ENCODE assay signal across 19 mouse cellular contexts in genomic region chr2:29448476-29449002, GRCm38 (mm10).
DNase-seq lines count a peak whose midpoint lies in the region; ATAC-seq and TF ChIP-seq lines count a peak whose summit lies in the region.
"Had no signal": no experiment of that assay in that cellular context is flagged by ENCODE, and none has a peak within 500 bp of the region (broad histone marks: within the 10 kb centered on the region; RNA-seq: fewer than 3 reads in every experiment).

No protein-coding gene starts in this region.

- no peak for ATAC-seq in kidney, postnatal 0 days (replicated peaks; ENCODE audit: low FRiP score, low read depth)
- peak; percentile 49 for ATAC-seq in forebrain, embryonic 14.5 days
- ATAC-seq in hindbrain, postnatal 0 days = peak; percentile 63; the same call in 1 of the 2 replicates
- ATAC-seq: intestine, embryonic 16.5 days; liver, embryonic 12.5 days had no signal

- peak; percentile 44 for DNase-seq in kidney, postnatal 0 days (ENCODE audit: low spot score)
- no peak for DNase-seq in kidney, adult 8-10 months
- peak; percentile 61 for DNase-seq in brain, adult 2 months (ENCODE audit: low read depth, low spot score)
- peak; percentile 56 for DNase-seq in forebrain, embryonic 14.5 days (ENCODE audit: low spot score)
- DNase-seq in hindbrain, postnatal 0 days (ENCODE audit: low spot score) = peak; percentile 37
- no peak for DNase-seq in right cerebral cortex, postnatal 10 days (ENCODE audit: low spot score in 2 of 2)
- no peak for DNase-seq in heart, adult 9 months (ENCODE audit: low spot score in 2 of 2)
- no peak for DNase-seq in kidney, adult 9 months
- DNase-seq: adrenal gland, postnatal 36 days; B cell, adult 2 months; cerebellum, adult 2 months; gastrocnemius, postnatal 14 days; heart, adult 2 months; heart, postnatal 4 days; lung, adult 2 months; thymus, postnatal 4 days had no signal

- H3K27ac ChIP-seq in kidney, postnatal 0 days = no peak overlapping the region
- peak overlapping the region; percentile 22; the same call in 1 of the 2 replicates for H3K27ac ChIP-seq in forebrain, embryonic 14.5 days (ENCODE audit: low read depth, low read length)
- H3K27ac ChIP-seq in hindbrain, postnatal 0 days = peak overlapping the region; percentile 52; the same call in 1 of the 2 replicates
- H3K27ac ChIP-seq: heart, adult 2 months; heart, embryonic 15.5 days; liver, embryonic 12.5 days had no signal

- no peak overlapping the region for H3K4me2 ChIP-seq in kidney, postnatal 0 days (ENCODE audit: low read length)
- no peak overlapping the region for H3K4me2 ChIP-seq in forebrain, embryonic 14.5 days (ENCODE audit: low read length)
- no peak overlapping the region for H3K4me2 ChIP-seq in hindbrain, postnatal 0 days (ENCODE audit: low read depth, low read length)
- H3K4me2 ChIP-seq: heart, embryonic 15.5 days; liver, embryonic 12.5 days had no signal

- no peak overlapping the region for H3K9ac ChIP-seq in kidney, postnatal 0 days (ENCODE audit: low read depth, low read length)
- no peak overlapping the region for H3K9ac ChIP-seq in forebrain, embryonic 14.5 days (ENCODE audit: low read length)
- no peak overlapping the region for H3K9ac ChIP-seq in hindbrain, postnatal 0 days (replicated peaks; ENCODE audit: low read length)
- H3K9ac ChIP-seq: heart, embryonic 15.5 days; liver, embryonic 12.5 days had no signal

- H3K36me3 ChIP-seq in kidney, postnatal 0 days (ENCODE audit: insufficient read depth, low read length) = no peaks in the 10 kb centered on the region
- no peaks in the 10 kb centered on the region for H3K36me3 ChIP-seq in forebrain, embryonic 14.5 days (ENCODE audit: control insufficient read depth, insufficient read depth, low read length)
- H3K36me3 ChIP-seq in hindbrain, postnatal 0 days (ENCODE audit: insufficient read depth, low read length) = no peaks in the 10 kb centered on the region
- H3K36me3 ChIP-seq: heart, embryonic 15.5 days; liver, embryonic 12.5 days had no signal

- no peak for TF ChIP-seq CTCF in kidney, postnatal 0 days (IDR thresholded peaks at IDR 0.05; ENCODE audit: low read depth)
- TF ChIP-seq CTCF in hindbrain, postnatal 0 days (IDR thresholded peaks at IDR 0.05; ENCODE audit: low read depth) = no peak

- WGBS in kidney, postnatal 0 days = 80% methylated on average over 7 of the region's 7 CpGs
- 32% methylated on average over 7 of the region's 7 CpGs for WGBS in forebrain, embryonic 14.5 days
- 44% methylated on average over 7 of the region's 7 CpGs for WGBS in hindbrain, postnatal 0 days

- no peaks in the 10 kb centered on the region for H3K9me3 ChIP-seq in kidney, postnatal 0 days (replicated peaks; ENCODE audit: low read length)
- no peaks in the 10 kb centered on the region for H3K9me3 ChIP-seq in forebrain, embryonic 14.5 days (replicated peaks; ENCODE audit: control insufficient read depth, low read length)
- no peaks in the 10 kb centered on the region for H3K9me3 ChIP-seq in hindbrain, postnatal 0 days (ENCODE audit: low read length)
- H3K9me3 ChIP-seq: heart, embryonic 15.5 days; liver, embryonic 12.5 days had no signal

- H3K4me1 ChIP-seq in kidney, postnatal 0 days (replicated peaks; ENCODE audit: insufficient read depth, low read length) = no peaks in the 10 kb centered on the region
- peaks cover 38% of the 10 kb centered on the region for H3K4me1 ChIP-seq in forebrain, embryonic 14.5 days (ENCODE audit: control insufficient read depth, insufficient read depth, low read length)
- peaks cover 10% of the 10 kb centered on the region for H3K4me1 ChIP-seq in hindbrain, postnatal 0 days (ENCODE audit: insufficient read depth, low read length)

- H3K4me3 ChIP-seq in kidney, postnatal 0 days (replicated peaks; ENCODE audit: low read depth, low read length) = no peak overlapping the region
- no peak overlapping the region for H3K4me3 ChIP-seq in forebrain, embryonic 14.5 days (ENCODE audit: low read depth, low read length)
- no peak overlapping the region for H3K4me3 ChIP-seq in hindbrain, postnatal 0 days (ENCODE audit: low read length)
- H3K4me3 ChIP-seq: heart, adult 2 months; heart, embryonic 15.5 days; liver, embryonic 12.5 days had no signal

- no peaks in the 10 kb centered on the region for H3K27me3 ChIP-seq in kidney, postnatal 0 days (ENCODE audit: insufficient read depth, low read length)
- H3K27me3 ChIP-seq in forebrain, embryonic 14.5 days (replicated peaks; ENCODE audit: control insufficient read depth, insufficient read depth, low read length) = no peaks in the 10 kb centered on the region
- no peaks in the 10 kb centered on the region for H3K27me3 ChIP-seq in hindbrain, postnatal 0 days (ENCODE audit: insufficient read depth, low read length)
- H3K27me3 ChIP-seq: heart, embryonic 15.5 days; liver, embryonic 12.5 days had no signal

Comparison
In these comparisons a context has a peak if more than half of its experiments do, and no peak if none do; other contexts are left out.
1. DNase-seq: peak in kidney, postnatal 0 days (single experiment), brain, adult 2 months (single experiment), forebrain, embryonic 14.5 days (single experiment) and hindbrain, postnatal 0 days (single experiment); none in kidney, adult 8-10 months (0 of 2), right cerebral cortex, postnatal 10 days (0 of 2), heart, adult 9 months (0 of 2) and kidney, adult 9 months (single experiment).